Mouse (Mus musculus) heart, postnatal 14 days (tissue): ENCODE results near the gene BC004004. TPM values are rescaled to one million over a fixed set of nuclear protein-coding genes. Genes with fewer than 3 reads are reported as not detected.
A peak's percentile ranks its signal among the peaks of the same experiment; 100 is the strongest.
"Not testable (repeated sequence)": the region's sequence is repeated elsewhere in the genome, so short reads cannot be mapped to it uniquely, and the experiment has no call there.

ENCODE experiments used
- DNase-seq, 2 experiments: peaks; one replicate each; pipeline ENCODE4 v3.0.0; 2021 to 2022
- intact Hi-C: fragments of 180-260 bp; cut with DNase I; formaldehyde crosslinking; loops from one replicate; pipeline ENCODE4 v1.15.1; 2025
- total RNA-seq, 2 experiments: library from RNA; stranded (reverse); gene quantifications; 2 replicates each; pipeline ENCODE4 v1.2.3; 2021

Gene BC004004
- total RNA-seq, 2 experiments from 2014 or later: 189 to 195 TPM

GRCm38 (mm10) chr17:29258025-29258558, 10.5 kb upstream of the BC004004 start:
- intact Hi-C loops: no loop called here
- DNase-seq: no peak

GRCm38 (mm10) chr17:29258921-29259320, 9.7 kb upstream of the BC004004 start:
- DNase-seq: no peak
- intact Hi-C loops: no loop called here

- intact Hi-C loops: no loop called here
- DNase-seq: peak; percentile 84 to 88
Observed at GRCm38 (mm10) chr17:29259489-29259888, 9.1 kb upstream of the BC004004 start.

- DNase-seq: no peak
- intact Hi-C loops: no loop called here
Observed at GRCm38 (mm10) chr17:29260501-29260900, 8.1 kb upstream of the BC004004 start.

- no peak for DNase-seq
- intact Hi-C loops: no loop called here
Observed at GRCm38 (mm10) chr17:29261603-29262258, 6.9 kb upstream of the BC004004 start.

- no peak for DNase-seq
- intact Hi-C loops: no loop called here
Observed at GRCm38 (mm10) chr17:29262259-29262649, 6.3 kb upstream of the BC004004 start.

- no peak for DNase-seq
- intact Hi-C loops: no loop called here
Observed at GRCm38 (mm10) chr17:29263417-29263816, 5.2 kb upstream of the BC004004 start.

- intact Hi-C loops: no loop called here
- DNase-seq: peak; percentile 80 to 88
Observed at GRCm38 (mm10) chr17:29263840-29264633, 4.6 kb upstream of the BC004004 start, which contains the start of gene Ppil1. Gene Ppil1, minus strand, starts transcription at chr17:29264186.

GRCm38 (mm10) chr17:29264760-29265159, 3.8 kb upstream of the BC004004 start:
- intact Hi-C loops: loop anchor here (5.0 kb wide), 1 partner anchor 248 kb away; no protein-coding TSS in a partner anchor
- DNase-seq: no peak

GRCm38 (mm10) chr17:29267040-29267439, 1.5 kb upstream of the BC004004 start:
- DNase-seq: not testable (repeated sequence)
- intact Hi-C loops: loop anchor here (5.0 kb wide), 1 partner anchor 245 kb away; no protein-coding TSS in a partner anchor

GRCm38 (mm10) chr17:29267931-29268681, 482 bp upstream of the BC004004 start:
- intact Hi-C loops: loop anchor here (1.0 to 5.0 kb wide), 2 partner anchors 103 to 244 kb away; no protein-coding TSS in a partner anchor
- no peak for DNase-seq

GRCm38 (mm10) chr17:29269349-29269706, 740 bp downstream of the BC004004 start:
- no peak for DNase-seq
- intact Hi-C loops: loop anchor here (5.0 kb wide), 1 partner anchor 243 kb away; no protein-coding TSS in a partner anchor

- intact Hi-C loops: no loop called here
- DNase-seq: no peak
Observed at GRCm38 (mm10) chr17:29270148-29270698, 1.6 kb downstream of the BC004004 start.

GRCm38 (mm10) chr17:29273156-29273555, 4.6 kb downstream of the BC004004 start:
- intact Hi-C loops: no loop called here
- no peak for DNase-seq

GRCm38 (mm10) chr17:29273889-29274288, 5.3 kb downstream of the BC004004 start:
- peak; percentile 40 to 62 for DNase-seq
- intact Hi-C loops: no loop called here

GRCm38 (mm10) chr17:29280422-29280821, 11.8 kb downstream of the BC004004 start:
- DNase-seq: no peak
- intact Hi-C loops: no loop called here

GRCm38 (mm10) chr17:29281541-29281940, 13.0 kb downstream of the BC004004 start:
- intact Hi-C loops: no loop called here
- no peak for DNase-seq

GRCm38 (mm10) chr17:29282216-29282952, 13.8 kb downstream of the BC004004 start:
- intact Hi-C loops: no loop called here
- DNase-seq: no peak

GRCm38 (mm10) chr17:29291793-29292192, 23.2 kb downstream of the BC004004 start:
- DNase-seq: no peak
- intact Hi-C loops: no loop called here

GRCm38 (mm10) chr17:29292996-29293395, 24.4 kb downstream of the BC004004 start:
- no peak for DNase-seq
- intact Hi-C loops: no loop called here
